Mouse (Mus musculus) liver, embryonic 14.5 days (tissue): ENCODE measurements around the gene Il31.

Experiments
- CTCF ChIP-seq: IDR thresholded peaks from 2 replicates; pipeline ENCODE4 v1.5.1; 2016; ENCODE audit warnings: antibody characterized with exemption, low read depth, control low read depth
- EP300 ChIP-seq: IDR thresholded peaks from 2 replicates; pipeline ENCODE4 v1.6.1; 2016; ENCODE audit warnings: antibody characterized with exemption, low read depth

- no peak for TF ChIP-seq CTCF
- no peak for TF ChIP-seq EP300
These were observed 50.0 kb downstream of the Il31 start for GRCm38 (mm10) chr5:123439312-123439711.
